Mouse (Mus musculus): ENCODE data around the gene Polg. TPM values are rescaled to one million over a fixed set of nuclear protein-coding genes. Genes with fewer than 3 reads are reported as not detected.

Polg gene
- polyA plus RNA-seq, 1 experiment: 72.8 TPM

DNA sequence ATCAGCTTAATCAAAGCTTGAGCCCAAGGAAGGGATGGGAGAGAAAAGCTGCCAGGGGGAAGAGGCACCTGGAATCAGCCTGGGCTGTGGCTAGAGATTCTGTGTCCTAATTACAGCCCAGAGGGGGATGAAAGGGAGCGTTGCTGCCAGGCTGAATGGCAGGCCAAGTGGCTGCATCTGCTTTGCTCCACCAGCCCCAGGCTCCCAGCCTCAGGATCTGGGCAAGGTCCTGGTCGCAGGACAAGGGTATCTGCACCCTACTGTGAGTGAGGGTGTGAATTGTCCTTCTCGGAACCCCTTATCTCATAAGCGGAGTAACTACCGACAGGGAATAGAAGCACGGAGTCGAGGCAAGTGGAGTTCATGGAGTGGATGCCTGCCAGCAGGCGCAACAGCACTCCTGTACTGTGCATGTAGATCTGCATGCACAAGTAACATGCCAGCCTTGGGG lies 35.4 kb upstream of the Polg start:
- WGBS: 5% methylated on average over 8 of the region's 8 CpGs
- Histone ChIP-seq H3K27me3 (ENCODE audit: control insufficient read depth, insufficient read depth, low read length) (no peaks in the 10 kb centered on the region), H3K27ac (ENCODE audit: insufficient read depth, low read length) (peak overlapping the region; percentile 89), H3K4me3 (replicated peaks; ENCODE audit: insufficient read depth, low read depth, low read length) (peak overlapping the region; percentile 92), H3K4me1 (ENCODE audit: control insufficient read depth, insufficient read depth, low read length) (peaks cover 10% of the 10 kb centered on the region)
- no peak for TF ChIP-seq CTCF (IDR thresholded peaks at IDR 0.05; ENCODE audit: borderline replicate concordance, insufficient read depth, low read depth, low read length)
- no peak for TF ChIP-seq POLR2A (IDR thresholded peaks at IDR 0.05; ENCODE audit: borderline replicate concordance, insufficient read depth, low read length)
- peak; percentile 74 to 76 for DNase-seq

DNA sequence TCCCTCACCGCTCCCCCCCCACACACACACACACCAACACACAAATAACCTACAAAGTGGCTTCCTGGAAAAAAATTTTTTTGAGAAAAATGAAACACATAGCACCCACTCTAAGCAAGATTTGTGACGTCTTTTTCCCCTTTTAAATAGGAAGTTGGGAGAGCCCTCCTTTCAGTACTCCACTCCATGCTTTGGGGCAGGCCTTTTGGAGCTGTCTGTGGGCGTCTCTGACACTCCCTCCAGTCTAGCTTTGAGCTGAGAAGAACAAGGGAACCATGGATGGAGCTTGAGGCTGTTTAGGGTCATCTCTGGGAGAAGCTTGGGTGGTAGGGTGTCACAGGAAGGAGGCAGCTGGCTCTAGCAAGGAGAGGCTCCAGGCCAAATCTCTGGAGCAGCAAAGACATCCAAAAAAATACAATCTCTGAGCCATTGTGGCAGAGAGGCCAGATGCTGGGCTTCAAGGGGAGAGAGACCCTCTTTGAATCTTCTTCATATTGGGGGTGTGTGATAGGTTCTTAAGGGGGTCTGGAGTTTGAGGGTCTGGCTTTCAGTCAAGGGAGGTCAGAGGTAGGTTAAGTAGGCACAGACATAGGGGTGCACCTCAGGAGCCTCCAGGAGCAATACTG lies 34.6 kb upstream of the Polg start:
- peak overlapping the region; percentile 92 for H3K4me3 ChIP-seq (replicated peaks; ENCODE audit: insufficient read depth, low read depth, low read length)
- H3K4me1 ChIP-seq (ENCODE audit: control insufficient read depth, insufficient read depth, low read length): peaks cover 10% of the 10 kb centered on the region
- peak; percentile 52 to 59 for DNase-seq
- TF ChIP-seq CTCF (IDR thresholded peaks at IDR 0.05; ENCODE audit: borderline replicate concordance, insufficient read depth, low read depth, low read length) (no peak), POLR2A (IDR thresholded peaks at IDR 0.05; ENCODE audit: borderline replicate concordance, insufficient read depth, low read length) (no peak)
- H3K27me3 ChIP-seq (ENCODE audit: control insufficient read depth, insufficient read depth, low read length): no peaks in the 10 kb centered on the region
- 3% methylated on average over 3 of the region's 3 CpGs for WGBS
- peak overlapping the region; percentile 89 for H3K27ac ChIP-seq (ENCODE audit: insufficient read depth, low read length)

DNA sequence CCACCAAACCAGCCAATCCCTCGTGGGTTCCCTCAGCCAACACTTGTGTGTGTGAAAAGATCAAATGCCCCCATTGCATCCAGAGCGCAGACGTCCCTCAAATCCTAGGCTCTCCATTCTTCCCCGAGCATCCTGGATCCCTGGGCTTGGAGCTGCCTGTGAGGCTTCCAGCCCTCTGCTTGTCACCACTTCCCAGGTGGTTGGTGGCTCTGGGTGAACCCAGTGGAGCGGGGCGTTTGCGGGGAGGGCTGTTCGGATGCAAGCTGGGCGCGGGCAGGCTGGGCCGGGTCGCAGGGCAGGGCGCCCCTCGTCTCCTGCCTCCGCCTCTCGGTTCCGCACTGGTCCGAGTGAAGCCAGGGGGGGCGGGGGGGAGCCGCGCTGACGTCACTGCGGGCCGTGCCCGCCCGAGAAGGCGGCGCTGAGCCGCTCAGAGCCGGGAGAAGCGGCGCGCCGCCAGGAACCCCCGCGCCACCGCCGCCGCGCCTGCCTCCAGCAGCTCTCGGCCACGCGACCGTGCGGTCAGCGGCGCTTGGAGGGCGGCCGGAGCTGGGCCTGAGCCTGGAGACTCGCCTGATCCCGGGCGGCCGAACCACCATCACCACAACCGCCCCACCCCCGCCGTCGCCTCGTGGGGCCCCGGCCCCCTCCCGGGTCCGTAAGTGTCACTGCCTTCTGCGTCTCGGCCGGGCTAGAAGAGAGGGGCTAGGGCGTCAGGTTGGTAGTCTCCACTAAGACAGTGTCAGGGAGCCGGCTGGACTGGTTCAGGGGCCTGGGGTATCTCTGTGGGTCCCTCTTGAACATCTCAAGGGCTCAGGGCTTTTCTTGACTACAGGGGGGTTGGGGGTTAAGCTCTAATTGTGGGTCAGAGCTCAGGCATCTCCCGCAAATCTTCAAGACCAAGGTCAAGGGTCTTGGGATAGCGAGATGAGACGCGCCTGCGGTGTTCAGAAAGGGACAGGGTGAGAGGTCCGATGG lies 33.7 kb upstream of the Polg start:
- peak overlapping the region; percentile 92 for H3K27ac ChIP-seq (ENCODE audit: insufficient read depth, low read length)
- H3K4me1 ChIP-seq (ENCODE audit: control insufficient read depth, insufficient read depth, low read length): peaks cover 10% of the 10 kb centered on the region
- peak; percentile 90 to 91 for DNase-seq
- peak; percentile 78; the same call in 1 of the 2 replicates for TF ChIP-seq POLR2A (IDR thresholded peaks at IDR 0.05; ENCODE audit: borderline replicate concordance, insufficient read depth, low read length)
- TF ChIP-seq CTCF (IDR thresholded peaks at IDR 0.05; ENCODE audit: borderline replicate concordance, insufficient read depth, low read depth, low read length): no peak
- H3K4me3 ChIP-seq (replicated peaks; ENCODE audit: insufficient read depth, low read depth, low read length): peak overlapping the region; percentile 92
- WGBS: under 1% methylated on average over 72 of the region's 72 CpGs
- no peaks in the 10 kb centered on the region for H3K27me3 ChIP-seq (ENCODE audit: control insufficient read depth, insufficient read depth, low read length)

DNA sequence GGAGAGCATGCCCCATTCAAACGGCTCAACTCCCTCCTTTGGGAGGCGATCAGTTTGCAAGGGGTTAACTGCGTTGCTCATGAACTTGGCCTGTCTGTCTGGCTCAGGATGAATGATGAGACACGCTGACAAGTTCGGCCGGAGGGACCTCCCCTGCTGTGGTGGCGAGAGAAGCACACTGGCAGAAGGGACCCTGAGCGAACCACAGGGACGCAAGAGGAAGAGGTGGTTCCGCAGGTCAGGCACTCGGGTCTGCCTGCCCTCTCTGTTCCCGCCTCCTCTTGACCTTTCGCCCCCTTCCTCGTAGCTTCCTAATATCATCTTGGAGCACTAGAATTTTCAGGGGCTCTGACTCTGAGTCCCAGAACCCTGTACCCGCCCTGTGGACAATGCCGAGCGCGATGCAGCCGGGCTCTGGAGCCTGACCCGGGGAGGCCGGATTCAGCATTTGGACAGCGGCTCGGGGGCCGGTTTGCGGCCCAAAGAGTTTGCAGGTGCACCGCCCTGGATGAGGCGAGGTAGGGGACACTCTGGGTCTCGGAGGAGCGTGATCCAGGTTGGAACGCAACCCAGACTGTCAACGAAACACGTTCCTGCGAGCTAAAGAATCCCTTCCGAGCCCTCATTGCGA lies 32.9 kb upstream of the Polg start:
- DNase-seq: peak; percentile 68 to 76
- Histone ChIP-seq H3K27me3 (ENCODE audit: control insufficient read depth, insufficient read depth, low read length) (no peaks in the 10 kb centered on the region), H3K4me1 (ENCODE audit: control insufficient read depth, insufficient read depth, low read length) (peaks cover 10% of the 10 kb centered on the region), H3K4me3 (replicated peaks; ENCODE audit: insufficient read depth, low read depth, low read length) (peak overlapping the region; percentile 79), H3K27ac (ENCODE audit: insufficient read depth, low read length) (peak overlapping the region; percentile 92)
- under 1% methylated on average over 35 of the region's 35 CpGs for WGBS
- TF ChIP-seq POLR2A (IDR thresholded peaks at IDR 0.05; ENCODE audit: borderline replicate concordance, insufficient read depth, low read length) (no peak; the same call in 1 of the 2 replicates), CTCF (IDR thresholded peaks at IDR 0.05; ENCODE audit: borderline replicate concordance, insufficient read depth, low read depth, low read length) (no peak)

DNA sequence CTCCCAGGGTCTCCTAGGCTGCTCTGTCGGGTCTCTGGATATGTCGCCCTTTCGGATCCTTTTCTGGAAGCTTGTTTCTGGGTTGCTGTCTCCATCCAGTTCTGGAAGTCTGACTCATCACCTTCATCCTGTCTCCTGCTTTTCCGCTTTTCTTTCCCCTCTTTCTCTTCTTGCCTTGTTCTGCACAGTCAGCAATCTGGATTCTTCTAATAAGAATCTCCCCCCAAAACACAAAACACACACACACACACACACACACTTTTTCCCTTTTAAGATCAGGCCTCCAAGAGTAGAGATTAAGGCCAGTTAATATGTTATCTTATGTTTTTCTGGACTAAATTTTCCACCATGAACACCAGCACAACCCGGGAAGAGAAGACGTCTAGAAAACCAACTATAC lies 32.2 kb upstream of the Polg start:
- Histone ChIP-seq H3K27ac (ENCODE audit: insufficient read depth, low read length) (no peak overlapping the region), H3K27me3 (ENCODE audit: control insufficient read depth, insufficient read depth, low read length) (no peaks in the 10 kb centered on the region), H3K4me1 (ENCODE audit: control insufficient read depth, insufficient read depth, low read length) (peaks cover 10% of the 10 kb centered on the region), H3K4me3 (replicated peaks; ENCODE audit: insufficient read depth, low read depth, low read length) (no peak overlapping the region)
- TF ChIP-seq CTCF (IDR thresholded peaks at IDR 0.05; ENCODE audit: borderline replicate concordance, insufficient read depth, low read depth, low read length): no peak
- no peak for TF ChIP-seq POLR2A (IDR thresholded peaks at IDR 0.05; ENCODE audit: borderline replicate concordance, insufficient read depth, low read length)
- DNase-seq: peak in 1 of 2 experiments; percentile 10
- 72% methylated on average over 6 of the region's 6 CpGs for WGBS

DNA sequence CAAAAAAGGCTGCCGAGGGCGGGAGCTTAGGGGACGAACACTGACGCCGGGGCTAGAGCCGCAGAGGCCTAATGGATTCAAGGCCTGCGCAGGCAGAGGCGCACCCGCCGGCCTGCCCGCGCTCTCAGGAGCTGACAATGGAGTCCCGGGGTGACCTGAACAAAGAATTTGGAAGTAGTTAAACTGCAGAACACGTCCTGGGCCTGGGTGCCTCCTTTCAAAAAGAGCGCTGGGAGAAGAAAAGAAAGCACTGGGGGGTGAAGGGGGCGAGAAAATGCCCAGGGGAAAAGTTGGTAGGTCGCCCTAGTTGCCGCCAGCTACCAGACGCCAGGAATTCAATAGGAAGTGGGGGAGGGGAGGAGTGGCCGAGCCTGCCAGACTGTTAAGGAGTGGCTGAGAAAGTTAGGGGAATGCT lies 31.5 kb upstream of the Polg start:
- Histone ChIP-seq H3K4me1 (ENCODE audit: control insufficient read depth, insufficient read depth, low read length) (peaks cover 5% of the 10 kb centered on the region), H3K27ac (ENCODE audit: insufficient read depth, low read length) (no peak overlapping the region), H3K4me3 (replicated peaks; ENCODE audit: insufficient read depth, low read depth, low read length) (no peak overlapping the region), H3K27me3 (ENCODE audit: control insufficient read depth, insufficient read depth, low read length) (no peaks in the 10 kb centered on the region)
- DNase-seq: peak; percentile 40 to 42
- WGBS: 75% methylated on average over 20 of the region's 20 CpGs
- TF ChIP-seq POLR2A (IDR thresholded peaks at IDR 0.05; ENCODE audit: borderline replicate concordance, insufficient read depth, low read length) (no peak), CTCF (IDR thresholded peaks at IDR 0.05; ENCODE audit: borderline replicate concordance, insufficient read depth, low read depth, low read length) (no peak)

DNA sequence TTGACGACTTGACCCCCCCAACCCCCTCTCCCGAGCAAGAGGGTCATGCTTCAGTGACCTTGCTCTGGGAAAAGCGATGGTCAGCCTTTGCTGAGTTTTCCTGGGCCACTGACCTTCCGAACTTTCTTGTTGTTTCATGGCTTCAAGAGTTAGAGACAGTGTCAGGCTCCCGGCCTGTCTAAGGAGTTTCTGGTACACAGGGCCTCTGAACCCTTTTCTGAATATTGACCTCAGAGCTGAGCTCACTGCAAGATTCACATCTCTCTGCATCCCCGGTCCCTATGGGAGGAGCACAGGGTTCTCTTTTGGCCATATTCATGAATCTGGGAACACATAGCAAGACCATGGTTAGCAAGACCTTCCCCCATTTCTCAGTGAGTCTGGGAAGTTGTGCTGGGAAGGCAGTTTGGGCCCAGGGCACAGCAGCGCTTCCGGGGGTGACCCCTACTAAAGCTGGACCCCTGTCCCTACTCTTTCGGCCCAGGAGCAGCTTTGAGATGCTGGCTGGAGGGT lies 30.7 kb upstream of the Polg start:
- Histone ChIP-seq H3K27me3 (ENCODE audit: control insufficient read depth, insufficient read depth, low read length) (no peaks in the 10 kb centered on the region), H3K27ac (ENCODE audit: insufficient read depth, low read length) (no peak overlapping the region), H3K4me1 (ENCODE audit: control insufficient read depth, insufficient read depth, low read length) (no peaks in the 10 kb centered on the region; the same call in 1 of the 2 replicates), H3K4me3 (replicated peaks; ENCODE audit: insufficient read depth, low read depth, low read length) (no peak overlapping the region)
- TF ChIP-seq POLR2A (IDR thresholded peaks at IDR 0.05; ENCODE audit: borderline replicate concordance, insufficient read depth, low read length) (no peak), CTCF (IDR thresholded peaks at IDR 0.05; ENCODE audit: borderline replicate concordance, insufficient read depth, low read depth, low read length) (no peak)
- 74% methylated on average over 9 of the region's 9 CpGs for WGBS
- DNase-seq: peak in 1 of 2 experiments; percentile 12
